Mouse (Mus musculus): ENCODE measurements at regions not wholly inside any gene's neighbourhood (a gene's known extent, or its start where the extent isn't known, plus 50 kb on each side); places are given as distances from the start of the nearest gene placed in this dataset.

DNA sequence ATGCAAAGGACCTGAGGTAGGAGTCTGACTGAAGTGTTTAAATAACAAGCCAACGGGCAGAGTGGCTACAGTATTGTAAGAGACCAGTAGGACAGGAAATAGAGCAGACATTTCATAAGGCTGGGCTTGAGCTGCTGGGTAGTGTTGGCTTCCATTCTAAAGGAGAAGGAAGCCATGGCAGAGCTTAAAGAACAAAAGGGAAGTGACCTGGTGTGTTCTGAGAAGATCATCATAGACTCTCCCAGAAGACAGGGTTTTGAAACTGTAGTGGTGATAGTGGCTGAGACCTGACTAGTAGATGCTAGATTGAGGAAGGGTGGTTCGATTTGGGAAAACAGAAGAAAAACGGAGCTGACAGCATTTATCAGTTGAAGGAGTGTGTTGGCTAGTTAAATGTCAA lies 514.1 kb upstream of the Zfp462 start:
- no peak for DNase-seq (ENCODE audit: low read depth)

DNA sequence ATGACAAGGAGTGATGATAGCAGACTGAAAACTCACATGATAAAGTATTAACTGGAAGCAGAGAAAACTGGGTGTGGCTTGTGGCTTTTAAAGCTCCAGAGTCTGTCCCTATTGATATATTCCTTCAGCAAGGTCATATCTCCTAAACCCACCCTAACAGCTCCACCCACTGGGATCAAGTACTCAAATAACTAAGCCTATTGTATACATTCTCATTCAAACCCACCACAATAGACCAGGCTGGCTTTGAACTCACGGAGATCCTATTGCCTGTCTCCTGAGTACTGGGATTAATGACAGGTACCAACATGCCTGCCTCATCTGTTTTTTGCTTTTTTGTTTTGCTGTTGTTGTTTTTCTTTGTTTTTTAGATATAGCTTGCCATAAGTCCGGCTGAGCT lies 484.3 kb upstream of the Zfp462 start:
- DNase-seq (ENCODE audit: low read depth): no peak

DNA sequence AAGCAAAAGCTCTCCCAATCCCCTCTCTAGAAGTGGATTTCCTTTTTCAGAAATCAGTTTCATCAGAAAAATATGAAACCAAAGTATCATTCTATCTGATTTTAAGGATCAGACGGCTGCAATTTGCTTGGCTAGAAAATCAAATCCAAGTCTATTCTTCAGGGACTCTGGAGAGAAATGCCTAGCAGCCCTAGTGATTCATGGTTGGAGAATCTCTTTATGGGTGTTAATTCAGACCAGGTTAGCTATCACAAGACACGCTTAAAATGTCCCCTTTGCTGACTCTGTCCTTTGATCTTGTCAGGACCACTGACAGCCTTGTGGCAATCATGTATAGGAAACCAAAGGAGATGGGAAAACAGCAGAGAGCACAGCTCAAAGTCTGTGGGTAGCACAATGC lies 475.7 kb upstream of the Zfp462 start:
- no peak for DNase-seq (ENCODE audit: low read depth)

DNA sequence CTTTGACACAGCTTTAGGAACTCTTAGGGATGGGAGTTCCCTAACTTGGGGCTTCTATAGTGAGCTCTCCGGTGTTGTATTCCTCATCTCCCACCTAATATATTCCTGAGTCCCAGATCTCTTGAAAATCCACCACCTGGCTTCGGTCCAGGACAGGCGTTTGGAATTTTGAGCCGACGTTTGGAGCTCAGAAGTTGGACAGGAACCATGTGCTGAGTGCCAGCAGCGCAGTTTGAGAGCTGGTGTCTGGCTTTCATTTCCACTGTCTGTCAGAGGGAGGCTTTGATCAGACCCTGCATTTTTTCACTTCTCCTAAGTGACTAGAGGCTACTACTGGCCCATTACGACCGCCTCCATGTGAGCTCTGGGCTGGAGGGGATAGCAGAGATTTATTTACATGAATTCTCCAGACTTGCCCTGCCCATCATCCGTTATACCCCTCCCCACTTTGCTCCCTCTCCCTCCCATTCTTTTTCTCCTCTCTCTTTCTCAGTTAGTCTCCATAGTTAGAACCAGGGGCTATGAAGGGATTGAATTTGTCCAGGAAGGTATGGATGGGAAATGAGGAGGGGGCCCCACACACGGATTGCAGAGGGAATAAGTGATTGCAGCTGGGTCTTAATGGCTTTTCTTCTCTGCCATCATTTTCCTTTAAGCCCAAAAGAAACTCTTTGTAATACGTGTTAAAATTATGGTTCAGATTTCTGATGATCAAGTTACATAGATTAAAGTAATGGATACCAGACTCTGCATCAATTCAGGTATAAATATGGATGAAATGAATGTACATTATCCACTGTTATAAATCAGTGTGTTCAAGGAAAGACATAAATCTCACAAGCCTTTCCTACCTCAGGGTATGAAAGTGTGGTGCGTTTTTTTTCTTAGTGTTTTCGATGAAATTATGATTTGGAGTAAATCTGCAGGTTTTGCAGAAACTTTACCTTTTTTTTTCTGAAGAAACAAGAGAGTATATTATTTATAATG lies 474.5 kb upstream of the Zfp462 start:
- no peak for DNase-seq (ENCODE audit: low read depth)

GRCm38 (mm10) chr4:54471009-54471408 lies 473.8 kb upstream of the Zfp462 start:
- no peak for DNase-seq (ENCODE audit: low read depth)

DNA sequence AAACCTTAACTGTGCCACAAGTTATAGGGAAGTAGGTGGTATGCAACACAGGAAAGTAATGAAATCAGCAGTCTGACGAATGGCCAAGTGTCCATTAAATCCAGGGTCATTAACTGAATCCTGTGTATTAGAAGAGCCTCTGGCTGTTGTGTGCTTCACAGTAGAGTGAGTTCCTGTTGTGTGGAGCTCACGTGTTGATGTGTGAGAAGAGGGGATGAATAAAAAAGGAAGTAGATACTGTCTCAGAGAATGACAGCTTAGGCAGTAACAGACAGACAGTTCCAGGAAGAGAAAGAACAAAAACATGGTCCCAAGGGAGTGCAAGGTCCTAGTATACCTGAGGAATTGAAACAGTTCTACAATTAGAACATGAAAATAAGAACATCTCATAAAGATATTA lies 463.1 kb upstream of the Zfp462 start:
- peak; percentile 3 for DNase-seq (ENCODE audit: low read depth)

GRCm38 (mm10) chr4:54493074-54493473 lies 451.8 kb upstream of the Zfp462 start:
- no peak for DNase-seq (ENCODE audit: low read depth)

- no peak for DNase-seq (ENCODE audit: low read depth)
Measured at GRCm38 (mm10) chr4:54497312-54497994, 447.4 kb upstream of the Zfp462 start.

- no peak for DNase-seq (ENCODE audit: low read depth)
Measured at GRCm38 (mm10) chr4:54515934-54516333, 428.9 kb upstream of the Zfp462 start.

- DNase-seq (ENCODE audit: low read depth): no peak
Measured at GRCm38 (mm10) chr4:54523283-54523682, 421.6 kb upstream of the Zfp462 start.

DNA sequence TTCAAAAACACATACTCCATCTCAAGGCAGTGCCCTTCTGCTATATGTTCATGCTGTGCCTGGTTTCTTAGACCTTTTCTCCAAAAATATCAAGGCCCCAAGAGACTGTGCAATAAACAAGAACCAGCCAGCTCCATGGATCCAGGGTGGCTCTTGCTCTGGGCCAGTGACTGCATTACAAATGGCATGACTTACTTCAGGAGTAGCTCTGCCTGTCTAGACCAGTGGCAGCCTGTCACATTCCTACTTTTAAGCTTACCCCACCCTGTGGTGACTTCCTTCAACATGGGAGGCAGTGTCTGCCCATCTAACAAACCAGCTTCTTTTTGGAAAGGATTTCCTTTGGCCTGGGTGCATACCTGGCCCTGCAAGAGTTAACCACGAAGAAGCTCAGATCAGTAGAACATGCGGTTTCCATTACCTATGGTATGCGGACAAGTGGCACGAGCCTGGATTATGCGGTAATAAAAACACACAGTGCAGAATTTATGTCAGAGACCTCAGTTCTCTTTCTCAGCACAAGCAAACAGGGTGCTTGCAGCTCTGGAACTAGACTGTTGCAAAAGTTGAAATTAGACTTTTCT lies 418.8 kb upstream of the Zfp462 start:
- no peak for DNase-seq (ENCODE audit: low read depth)

GRCm38 (mm10) chr4:54527660-54528059 lies 417.2 kb upstream of the Zfp462 start:
- peak; percentile 43 for DNase-seq (ENCODE audit: low read depth)

- no peak for DNase-seq (ENCODE audit: low read depth)
Measured at GRCm38 (mm10) chr4:54531739-54532138, 413.1 kb upstream of the Zfp462 start.

DNA sequence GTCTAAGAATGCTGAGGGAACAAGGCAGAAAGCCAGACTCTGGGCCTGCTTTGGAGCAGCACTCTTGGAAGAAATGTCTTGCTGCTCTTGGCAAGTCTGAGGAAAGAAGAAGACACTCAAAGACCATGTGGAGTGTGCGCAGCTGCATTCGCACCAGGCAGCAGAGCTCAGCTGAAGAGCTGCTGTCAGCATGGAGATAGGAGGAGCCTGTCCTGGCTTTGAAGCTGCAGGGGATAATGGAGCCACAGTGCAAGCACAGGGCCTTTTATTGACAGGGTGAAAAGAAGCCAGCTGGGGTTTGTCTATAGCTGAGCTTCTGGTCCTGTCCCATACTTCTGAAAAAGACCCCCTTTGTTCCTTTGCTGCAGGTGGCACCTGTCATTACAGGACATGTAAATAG lies 411.0 kb upstream of the Zfp462 start:
- no peak for DNase-seq (ENCODE audit: low read depth)

GRCm38 (mm10) chr4:54552864-54553618 lies 391.8 kb upstream of the Zfp462 start:
- DNase-seq (ENCODE audit: low read depth): no peak

- DNase-seq (ENCODE audit: low read depth): no peak
Measured at GRCm38 (mm10) chr4:54563075-54563474, 381.8 kb upstream of the Zfp462 start.

DNA sequence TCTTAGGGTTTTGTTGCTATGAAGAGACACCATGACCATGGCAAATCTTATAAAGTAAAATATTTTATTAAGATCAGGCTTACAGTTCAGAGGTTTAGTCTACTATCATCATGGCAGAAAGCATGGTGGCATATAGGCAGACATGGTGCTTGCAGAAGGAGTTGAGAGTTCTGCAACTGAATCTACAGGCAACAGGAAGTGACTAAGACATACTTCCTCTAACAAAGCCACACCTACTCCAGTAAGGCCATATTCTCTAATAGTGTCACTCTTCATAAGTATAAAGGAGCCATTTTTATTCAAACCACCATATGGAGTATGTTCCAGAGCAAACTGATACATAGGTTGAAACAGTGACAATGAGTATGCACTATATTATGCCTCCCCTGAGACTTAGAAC lies 371.7 kb upstream of the Zfp462 start:
- no peak for DNase-seq (ENCODE audit: low read depth)

GRCm38 (mm10) chr4:54587197-54587596 lies 357.7 kb upstream of the Zfp462 start:
- DNase-seq (ENCODE audit: low read depth): no peak

GRCm38 (mm10) chr4:54588704-54589103 lies 356.1 kb upstream of the Zfp462 start:
- DNase-seq (ENCODE audit: low read depth): no peak

DNA sequence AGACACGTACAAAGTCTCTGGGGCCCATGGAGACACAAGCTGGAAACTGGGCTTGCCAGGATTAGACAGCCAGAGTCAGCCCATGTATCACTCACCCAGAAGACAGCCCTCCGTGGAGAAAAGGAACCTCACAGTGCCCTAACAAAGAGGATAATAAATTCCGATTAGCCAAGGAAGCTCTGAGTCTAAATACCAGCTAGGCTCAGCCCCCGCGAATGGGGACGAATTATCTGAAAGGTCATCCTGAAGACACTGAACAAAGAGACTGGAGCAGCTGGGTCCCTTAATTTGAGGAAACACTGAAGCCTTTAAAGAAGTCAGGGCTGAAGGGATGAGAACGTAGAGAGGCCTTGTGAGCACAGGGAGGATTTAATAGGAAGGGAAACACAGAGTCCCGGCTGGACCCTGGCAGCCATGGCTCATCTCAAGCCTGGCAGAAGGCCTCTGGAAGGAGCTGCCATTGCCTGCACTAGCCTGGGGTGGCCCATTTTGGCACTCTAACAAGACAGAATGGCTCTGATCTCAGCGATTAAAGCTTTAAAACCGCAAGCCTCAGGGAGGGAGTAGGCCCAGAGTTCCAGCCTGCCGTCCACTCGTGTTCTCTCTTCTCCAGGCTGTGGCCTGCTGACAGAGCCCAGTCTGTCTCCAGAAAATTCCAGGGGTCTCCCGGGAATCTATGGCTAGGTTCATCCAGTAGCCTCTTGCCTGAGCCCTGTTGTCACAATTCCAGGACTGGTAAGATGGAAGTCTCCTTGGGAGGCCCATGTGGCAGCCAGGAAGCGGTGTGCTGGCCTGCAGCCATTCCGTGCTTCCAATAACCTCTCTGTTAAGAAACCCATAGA lies 343.0 kb upstream of the Zfp462 start:
- no peak for DNase-seq (ENCODE audit: low read depth)

- no peak for DNase-seq (ENCODE audit: low read depth)
Measured at GRCm38 (mm10) chr4:54602513-54603205, 342.2 kb upstream of the Zfp462 start.
